Mouse (Mus musculus): ENCODE measurements around the gene Gadd45gip1. TPM values are rescaled to one million over a fixed set of nuclear protein-coding genes. Genes with fewer than 3 reads are reported as not detected.
"Not testable (repeated sequence)": the region's sequence is repeated elsewhere in the genome, so short reads cannot be mapped to it uniquely, and the experiment has no call there.

The Gadd45gip1 gene
- polyA plus RNA-seq, 1 experiment from 2014 or later: 45.8 TPM

DNA sequence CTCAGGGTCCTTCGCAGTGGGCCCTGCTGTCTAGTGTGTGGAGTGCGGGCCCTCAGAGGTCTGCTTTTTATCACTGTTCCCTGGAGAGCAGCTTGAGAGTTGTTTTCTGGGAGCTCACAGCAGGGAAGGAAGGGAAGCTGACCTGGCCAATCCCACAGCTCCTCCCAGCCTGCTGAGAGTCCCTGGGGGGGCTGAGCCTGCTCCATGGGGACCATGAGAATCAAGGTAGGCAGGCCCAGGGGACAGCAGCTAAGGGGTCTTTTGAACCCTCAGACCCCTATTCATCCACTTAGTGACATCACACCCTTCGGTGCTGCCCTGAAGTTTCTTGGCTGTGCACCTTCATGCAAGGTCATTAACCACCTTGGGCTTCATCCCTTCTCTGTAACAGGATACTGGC is 8.6 kb upstream of the Gadd45gip1 start, which contains the start of gene Dand5:
TSS of gene Dand5 (minus strand) at position 101 of the 400 bp plus-strand sequence.
- H3K27me3 ChIP-seq (ENCODE audit: insufficient read depth, poor library complexity, severe bottlenecking): peaks cover 36% of the 10 kb centered on the region
- peaks cover 12% of the 10 kb centered on the region for H3K4me1 ChIP-seq (replicated peaks)
- no peaks in the 10 kb centered on the region for H3K9me3 ChIP-seq
- DNase-seq (ENCODE audit: low spot score): no peak
- H3K36me3 ChIP-seq: no peaks in the 10 kb centered on the region
- no peak within 1 kb of the TSS for H3K27ac ChIP-seq
- peak within 1 kb of the TSS; percentile 22 for H3K4me3 ChIP-seq
- 30% methylated on average over 3 of the region's 3 CpGs for WGBS

- WGBS: 1% methylated on average over 18 of the region's 18 CpGs
- H3K36me3 ChIP-seq: no peaks in the 10 kb centered on the region
- peak; percentile 80 for DNase-seq (ENCODE audit: low spot score)
- peak overlapping the region; percentile 22 for H3K4me3 ChIP-seq
- H3K4me1 ChIP-seq (replicated peaks): peaks cover 12% of the 10 kb centered on the region
- no peak overlapping the region; the same call in 1 of the 2 replicates for H3K27ac ChIP-seq
- H3K27me3 ChIP-seq (ENCODE audit: insufficient read depth, poor library complexity, severe bottlenecking): peaks cover 33% of the 10 kb centered on the region
- H3K9me3 ChIP-seq: no peaks in the 10 kb centered on the region
Measured at GRCm38 (mm10) chr8:84823653-84824052, 7.7 kb upstream of the Gadd45gip1 start.

DNA sequence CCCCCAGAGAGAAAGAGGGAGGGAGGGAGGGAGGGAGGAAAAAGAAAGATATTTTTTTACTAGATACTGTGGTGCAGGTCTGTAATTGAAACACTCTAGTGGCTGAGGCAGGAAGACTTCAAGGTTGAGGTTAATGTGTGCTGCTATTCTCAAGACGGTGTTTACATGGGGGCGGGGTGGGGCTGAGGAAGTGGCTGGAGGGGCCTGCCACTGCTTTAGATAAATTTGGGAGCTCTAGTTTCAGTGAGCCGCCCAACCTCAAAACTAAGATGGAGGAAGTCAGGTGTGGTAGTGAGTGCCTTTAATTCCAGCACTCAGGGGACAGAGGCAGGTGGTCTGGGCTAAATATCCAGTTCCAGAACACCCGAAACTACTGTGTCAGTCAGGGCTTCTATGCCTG is 5.7 kb upstream of the Gadd45gip1 start:
- no peak for DNase-seq (ENCODE audit: low spot score)
- Histone ChIP-seq H3K4me1 (replicated peaks) (peaks cover 12% of the 10 kb centered on the region), H3K27ac (no peak overlapping the region), H3K4me3 (no peak overlapping the region), H3K9me3 (no peaks in the 10 kb centered on the region), H3K36me3 (no peaks in the 10 kb centered on the region), H3K27me3 (ENCODE audit: insufficient read depth, poor library complexity, severe bottlenecking) (peaks cover 33% of the 10 kb centered on the region)
- WGBS: 72% methylated on average over 4 of the region's 4 CpGs

DNA sequence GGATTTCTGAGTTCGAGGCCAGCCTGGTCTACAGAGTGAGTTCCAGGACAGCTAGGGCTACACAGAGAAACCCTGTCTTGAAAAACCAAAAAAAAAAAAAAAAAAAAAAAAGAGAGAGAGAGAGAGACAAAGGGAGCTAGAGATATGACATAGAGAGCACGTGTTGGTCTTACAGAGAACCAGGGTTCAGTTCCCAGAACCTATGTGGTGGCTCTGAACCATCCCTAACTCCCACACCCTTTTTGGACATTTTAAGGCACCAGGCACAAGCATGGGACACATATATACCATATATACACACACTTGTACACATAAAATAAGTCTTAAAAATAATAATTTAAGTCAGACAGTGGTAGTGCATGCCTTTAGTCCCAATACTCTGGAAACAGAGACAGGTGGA is 4.8 kb upstream of the Gadd45gip1 start:
- Histone ChIP-seq H3K27me3 (ENCODE audit: insufficient read depth, poor library complexity, severe bottlenecking) (peaks cover 25% of the 10 kb centered on the region), H3K4me1 (replicated peaks) (peaks cover 12% of the 10 kb centered on the region)
- H3K4me3 ChIP-seq; DNase-seq (ENCODE audit: low spot score); H3K36me3 ChIP-seq; H3K27ac ChIP-seq; H3K9me3 ChIP-seq: not testable (repeated sequence)
- WGBS: 85% methylated on average over 2 of the region's 2 CpGs

- Histone ChIP-seq H3K27ac (peak overlapping the region; percentile 99), H3K4me1 (replicated peaks) (peaks cover 33% of the 10 kb centered on the region), H3K9me3 (no peaks in the 10 kb centered on the region), H3K27me3 (ENCODE audit: insufficient read depth, poor library complexity, severe bottlenecking) (no peaks in the 10 kb centered on the region), H3K4me3 (peak overlapping the region; percentile 86), H3K36me3 (peaks cover 38% of the 10 kb centered on the region)
- WGBS: 3% methylated on average over 59 of the region's 59 CpGs
- peak; percentile 86 for DNase-seq (ENCODE audit: low spot score)
Measured at GRCm38 (mm10) chr8:84832034-84832717, 854 bp downstream of the Gadd45gip1 start.

- H3K4me1 ChIP-seq (replicated peaks): peaks cover 42% of the 10 kb centered on the region
- WGBS: 71% methylated on average over 10 of the region's 10 CpGs
Measured at GRCm38 (mm10) chr8:84832759-84833742, 1.7 kb downstream of the Gadd45gip1 start.

GRCm38 (mm10) chr8:84834002-84834865 is 2.9 kb downstream of the Gadd45gip1 start:
- WGBS: 87% methylated on average over 19 of the region's 19 CpGs
- H3K9me3 ChIP-seq: no peaks in the 10 kb centered on the region
- peak overlapping the region; percentile 7; the same call in 1 of the 2 replicates for H3K4me3 ChIP-seq
- H3K27ac ChIP-seq: peak overlapping the region; percentile 40; the same call in 1 of the 2 replicates
- no peak for DNase-seq (ENCODE audit: low spot score)
- no peaks in the 10 kb centered on the region for H3K27me3 ChIP-seq (ENCODE audit: insufficient read depth, poor library complexity, severe bottlenecking)
- H3K4me1 ChIP-seq (replicated peaks): peaks cover 53% of the 10 kb centered on the region
- peaks cover 59% of the 10 kb centered on the region for H3K36me3 ChIP-seq

More at GRCm38 (mm10) chr8:84832759-84833742, 1.7 kb downstream of the Gadd45gip1 start:
- Histone ChIP-seq H3K36me3 (peaks cover 47% of the 10 kb centered on the region), H3K27ac (peak overlapping the region; percentile 99), H3K27me3 (ENCODE audit: insufficient read depth, poor library complexity, severe bottlenecking) (no peaks in the 10 kb centered on the region), H3K4me3 (peak overlapping the region; percentile 86), H3K9me3 (no peaks in the 10 kb centered on the region)
- no peak for DNase-seq (ENCODE audit: low spot score)

GRCm38 (mm10) chr8:84834866-84835855 is 3.8 kb downstream of the Gadd45gip1 start:
- 88% methylated on average over 10 of the region's 10 CpGs for WGBS
- H3K27me3 ChIP-seq (ENCODE audit: insufficient read depth, poor library complexity, severe bottlenecking): no peaks in the 10 kb centered on the region
- no peak for DNase-seq (ENCODE audit: low spot score)
- H3K27ac ChIP-seq: peak overlapping the region; percentile 23; the same call in 1 of the 2 replicates
- no peaks in the 10 kb centered on the region for H3K9me3 ChIP-seq
- peaks cover 60% of the 10 kb centered on the region for H3K36me3 ChIP-seq
- 0 out of 2 replicates have a peak overlapping the region, but pooled peaks have one; percentile 7 for H3K4me3 ChIP-seq
- H3K4me1 ChIP-seq (replicated peaks): peaks cover 60% of the 10 kb centered on the region

DNA sequence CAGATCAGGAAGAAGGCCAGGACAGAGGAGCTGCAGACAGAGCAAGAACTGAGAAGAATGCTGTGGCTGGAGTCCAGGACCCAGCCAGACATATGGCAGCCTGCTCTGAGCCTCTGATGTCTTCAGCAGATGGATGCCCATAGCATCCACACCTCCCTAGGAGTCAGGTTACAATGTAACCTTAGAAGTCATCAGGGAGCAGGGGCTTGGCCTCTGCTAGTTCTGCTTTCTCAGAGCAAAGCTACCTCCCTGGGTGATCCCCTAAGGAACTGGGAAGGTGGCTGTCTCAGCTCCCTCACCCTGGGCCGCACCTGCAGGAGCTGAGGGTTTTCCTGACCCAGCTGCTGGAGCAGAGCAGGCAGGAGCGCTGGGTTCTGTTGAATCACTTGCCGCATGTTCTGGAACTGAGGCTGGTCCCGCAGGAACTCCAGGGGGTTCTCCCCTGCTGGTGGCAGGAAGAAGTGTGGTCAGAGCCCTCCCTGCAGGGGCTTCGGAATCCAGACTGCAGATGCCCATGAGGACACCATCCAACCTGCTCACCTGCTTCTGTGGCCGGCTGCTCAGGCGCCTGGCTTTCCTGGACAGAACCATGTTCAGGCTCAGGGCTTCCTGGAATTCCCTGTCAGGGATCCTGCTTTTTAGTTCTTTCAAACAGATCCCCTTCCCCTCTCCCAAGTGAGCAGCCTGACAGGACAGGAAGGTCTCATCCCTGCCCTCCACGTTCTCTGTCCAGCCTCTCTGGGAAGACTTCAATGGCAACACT is 6.0 kb downstream of the Gadd45gip1 start:
- H3K36me3 ChIP-seq: peaks cover 73% of the 10 kb centered on the region
- H3K27me3 ChIP-seq (ENCODE audit: insufficient read depth, poor library complexity, severe bottlenecking): no peaks in the 10 kb centered on the region
- peak overlapping the region; percentile 17 for H3K27ac ChIP-seq
- peak; percentile 37 for DNase-seq (ENCODE audit: low spot score)
- H3K9me3 ChIP-seq: no peaks in the 10 kb centered on the region
- WGBS: 50% methylated on average over 8 of the region's 8 CpGs
- H3K4me1 ChIP-seq (replicated peaks): peaks cover 60% of the 10 kb centered on the region
- H3K4me3 ChIP-seq: peak overlapping the region; percentile 23

GRCm38 (mm10) chr8:84837912-84838470 is 6.7 kb downstream of the Gadd45gip1 start:
- Histone ChIP-seq H3K36me3 (peaks cover 79% of the 10 kb centered on the region), H3K4me3 (peak overlapping the region; percentile 23; the same call in 1 of the 2 replicates), H3K27ac (peak overlapping the region; percentile 17), H3K27me3 (ENCODE audit: insufficient read depth, poor library complexity, severe bottlenecking) (no peaks in the 10 kb centered on the region), H3K4me1 (replicated peaks) (peaks cover 57% of the 10 kb centered on the region), H3K9me3 (no peaks in the 10 kb centered on the region)
- DNase-seq (ENCODE audit: low spot score): no peak
- 75% methylated on average over 15 of the region's 15 CpGs for WGBS

Data from hindbrain, embryonic 10.5 days (tissue).